Mouse (Mus musculus): ENCODE data around the gene Vwa2.

DNA sequence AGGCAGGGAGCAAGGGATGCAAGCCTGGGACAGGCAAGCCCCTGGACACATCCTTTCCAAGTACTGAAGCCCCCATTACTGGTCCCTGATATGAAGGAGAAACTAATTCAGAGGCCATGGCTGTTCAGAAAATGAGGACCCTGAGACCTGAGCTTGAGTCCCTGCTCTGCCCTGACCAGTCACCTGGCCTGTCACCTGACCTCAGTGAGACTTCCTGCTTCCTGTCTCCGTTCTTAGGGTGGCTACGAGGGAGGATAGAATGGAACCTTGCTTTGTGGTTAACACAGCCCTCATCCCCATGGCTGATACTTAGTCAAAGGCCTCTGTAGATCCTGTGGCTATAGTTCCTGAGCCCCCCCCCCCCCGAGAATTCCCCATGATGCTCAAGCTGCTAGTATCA, 30.0 kb downstream of the Vwa2 start:
- TF ChIP-seq FLI1 (IDR thresholded peaks at IDR 0.05; ENCODE audit: low read length) = no peak
- TF ChIP-seq GATA1 (IDR thresholded peaks at IDR 0.05; ENCODE audit: borderline replicate concordance, low read length) = no peak
